Mouse (Mus musculus): ENCODE measurements around the gene Kcp. TPM values are rescaled to one million over a fixed set of nuclear protein-coding genes. Genes with fewer than 3 reads are reported as not detected.

Kcp gene
- polyA plus RNA-seq, 1 experiment from 2014 or later, result 22.0 TPM

GRCm38 (mm10) chr6:29540223-29540622, 32.5 kb upstream of the Kcp start:
- ATAC-seq (ENCODE audit: insufficient read depth), result no peak
- no peak overlapping the region for H3K4me2 ChIP-seq
- H3K9ac ChIP-seq, result no peak overlapping the region
- peaks cover 53% of the 10 kb centered on the region for H3K36me3 ChIP-seq (ENCODE audit: insufficient read depth)
- H3K4me3 ChIP-seq (ENCODE audit: low read depth, low read length), result no peak overlapping the region
- H3K27ac ChIP-seq (ENCODE audit: low read depth), result no peak overlapping the region
- H3K9me3 ChIP-seq (ENCODE audit: low read depth, low read length), result no peaks in the 10 kb centered on the region
- TF ChIP-seq CTCF (IDR thresholded peaks at IDR 0.05; ENCODE audit: low read depth), result no peak
- WGBS, result 84% methylated on average over 6 of the region's 6 CpGs
- DNase-seq, result no peak
- H3K27me3 ChIP-seq (ENCODE audit: insufficient read depth, low read length), result no peaks in the 10 kb centered on the region
- no peaks in the 10 kb centered on the region for H3K4me1 ChIP-seq (ENCODE audit: insufficient read depth)

GRCm38 (mm10) chr6:29539502-29539901, 31.8 kb upstream of the Kcp start:
- DNase-seq (no peak), ATAC-seq (ENCODE audit: insufficient read depth) (no peak)
- H3K4me2 ChIP-seq, result no peak overlapping the region
- no peaks in the 10 kb centered on the region for H3K27me3 ChIP-seq (ENCODE audit: insufficient read depth, low read length)
- H3K9ac ChIP-seq, result no peak overlapping the region
- H3K4me1 ChIP-seq (ENCODE audit: insufficient read depth), result no peaks in the 10 kb centered on the region
- H3K4me3 ChIP-seq (ENCODE audit: low read depth, low read length), result no peak overlapping the region
- no peak for TF ChIP-seq CTCF (IDR thresholded peaks at IDR 0.05; ENCODE audit: low read depth)
- WGBS, result 76% methylated on average over 8 of the region's 8 CpGs
- no peak overlapping the region for H3K27ac ChIP-seq (ENCODE audit: low read depth)
- H3K9me3 ChIP-seq (ENCODE audit: low read depth, low read length), result no peaks in the 10 kb centered on the region
- H3K36me3 ChIP-seq (ENCODE audit: insufficient read depth), result peaks cover 47% of the 10 kb centered on the region

- Histone ChIP-seq H3K4me3 (ENCODE audit: low read depth, low read length) (no peak overlapping the region), H3K27me3 (ENCODE audit: insufficient read depth, low read length) (no peaks in the 10 kb centered on the region), H3K9ac (no peak overlapping the region), H3K9me3 (ENCODE audit: low read depth, low read length) (no peaks in the 10 kb centered on the region), H3K4me1 (ENCODE audit: insufficient read depth) (no peaks in the 10 kb centered on the region), H3K36me3 (ENCODE audit: insufficient read depth) (peaks cover 29% of the 10 kb centered on the region), H3K27ac (ENCODE audit: low read depth) (no peak overlapping the region), H3K4me2 (no peak overlapping the region)
- 81% methylated on average over 3 of the region's 3 CpGs for WGBS
- DNase-seq, result no peak
- no peak for TF ChIP-seq CTCF (IDR thresholded peaks at IDR 0.05; ENCODE audit: low read depth)
- ATAC-seq (ENCODE audit: insufficient read depth), result no peak
Measured at GRCm38 (mm10) chr6:29537221-29537620, 29.5 kb upstream of the Kcp start.

GRCm38 (mm10) chr6:29536651-29537193, 29.0 kb upstream of the Kcp start:
- no peak overlapping the region for H3K9ac ChIP-seq
- WGBS, result 71% methylated on average over 4 of the region's 4 CpGs
- H3K4me3 ChIP-seq (ENCODE audit: low read depth, low read length), result no peak overlapping the region
- DNase-seq, result peak; percentile 51
- H3K27me3 ChIP-seq (ENCODE audit: insufficient read depth, low read length), result no peaks in the 10 kb centered on the region
- no peak overlapping the region for H3K27ac ChIP-seq (ENCODE audit: low read depth)
- no peak overlapping the region for H3K4me2 ChIP-seq
- no peaks in the 10 kb centered on the region for H3K4me1 ChIP-seq (ENCODE audit: insufficient read depth)
- no peak for ATAC-seq (ENCODE audit: insufficient read depth)
- no peaks in the 10 kb centered on the region for H3K9me3 ChIP-seq (ENCODE audit: low read depth, low read length)
- no peak for TF ChIP-seq CTCF (IDR thresholded peaks at IDR 0.05; ENCODE audit: low read depth)
- H3K36me3 ChIP-seq (ENCODE audit: insufficient read depth), result peaks cover 25% of the 10 kb centered on the region

- ATAC-seq (ENCODE audit: insufficient read depth) (0 out of 2 replicates have a peak, but pooled peaks have one; percentile 19), DNase-seq (no peak)
- 57% methylated on average over 6 of the region's 6 CpGs for WGBS
Measured at GRCm38 (mm10) chr6:29535316-29535715, 27.6 kb upstream of the Kcp start.

GRCm38 (mm10) chr6:29530050-29530449, 22.3 kb upstream of the Kcp start:
- H3K4me1 ChIP-seq (ENCODE audit: insufficient read depth), result peaks cover 5% of the 10 kb centered on the region; the same call in 1 of the 2 replicates
- 58% methylated on average over 4 of the region's 4 CpGs for WGBS
- H3K9ac ChIP-seq, result no peak overlapping the region
- no peak for ATAC-seq (ENCODE audit: insufficient read depth)
- H3K36me3 ChIP-seq (ENCODE audit: insufficient read depth), result no peaks in the 10 kb centered on the region
- H3K27me3 ChIP-seq (ENCODE audit: insufficient read depth, low read length), result peaks cover 43% of the 10 kb centered on the region
- DNase-seq, result no peak
- H3K4me3 ChIP-seq (ENCODE audit: low read depth, low read length), result no peak overlapping the region
- TF ChIP-seq CTCF (IDR thresholded peaks at IDR 0.05; ENCODE audit: low read depth), result no peak
- H3K9me3 ChIP-seq (ENCODE audit: low read depth, low read length), result no peaks in the 10 kb centered on the region
- H3K27ac ChIP-seq (ENCODE audit: low read depth), result no peak overlapping the region
- no peak overlapping the region for H3K4me2 ChIP-seq

More at GRCm38 (mm10) chr6:29535316-29535715, 27.6 kb upstream of the Kcp start:
- Histone ChIP-seq H3K4me2 (no peak overlapping the region), H3K36me3 (ENCODE audit: insufficient read depth) (peaks cover 17% of the 10 kb centered on the region), H3K27me3 (ENCODE audit: insufficient read depth, low read length) (peaks cover 3% of the 10 kb centered on the region; the same call in 1 of the 2 replicates), H3K4me3 (ENCODE audit: low read depth, low read length) (no peak overlapping the region), H3K4me1 (ENCODE audit: insufficient read depth) (no peaks in the 10 kb centered on the region), H3K27ac (ENCODE audit: low read depth) (no peak overlapping the region), H3K9me3 (ENCODE audit: low read depth, low read length) (no peaks in the 10 kb centered on the region), H3K9ac (no peak overlapping the region)
- no peak for TF ChIP-seq CTCF (IDR thresholded peaks at IDR 0.05; ENCODE audit: low read depth)

- H3K36me3 ChIP-seq (ENCODE audit: insufficient read depth), result no peaks in the 10 kb centered on the region
- no peak overlapping the region for H3K9ac ChIP-seq
- H3K27ac ChIP-seq (ENCODE audit: low read depth), result no peak overlapping the region
- no peak for TF ChIP-seq CTCF (IDR thresholded peaks at IDR 0.05; ENCODE audit: low read depth)
- H3K4me3 ChIP-seq (ENCODE audit: low read depth, low read length), result no peak overlapping the region
- WGBS, result 30% methylated on average over 2 of the region's 2 CpGs
- H3K27me3 ChIP-seq (ENCODE audit: insufficient read depth, low read length), result peaks cover 43% of the 10 kb centered on the region
- DNase-seq (no peak), ATAC-seq (ENCODE audit: insufficient read depth) (no peak)
- H3K4me2 ChIP-seq, result peak overlapping the region; percentile 20; the same call in 1 of the 2 replicates
- peaks cover 5% of the 10 kb centered on the region; the same call in 1 of the 2 replicates for H3K4me1 ChIP-seq (ENCODE audit: insufficient read depth)
- no peaks in the 10 kb centered on the region for H3K9me3 ChIP-seq (ENCODE audit: low read depth, low read length)
Measured at GRCm38 (mm10) chr6:29529444-29529820, 21.7 kb upstream of the Kcp start.

All from lung, embryonic 14.5 days (tissue).